Mouse (Mus musculus) megakaryocyte, embryonic 14.5 days (primary cell): ENCODE measurements at regions not wholly inside any gene's neighbourhood (a gene's known extent, or its start where the extent isn't known, plus 50 kb on each side); places are given as distances from the start of the nearest gene placed in this dataset.

Experiments
- H3K27me3 ChIP-seq: replicated peaks from 2 replicates; pipeline ENCODE3; 2012; ENCODE audit warnings: inconsistent platforms
- H3K36me3 ChIP-seq: replicated peaks from 2 replicates; pipeline ENCODE3; 2012; ENCODE audit warnings: low read length, inconsistent platforms, mixed read lengths
- H3K4me1 ChIP-seq: 2 replicates; pipeline ENCODE4 v1.6.1; 2012; ENCODE audit warnings: inconsistent platforms
- H3K4me3 ChIP-seq: replicated peaks from 2 replicates; pipeline ENCODE3; 2012; ENCODE audit warnings: moderate library complexity, mild to moderate bottlenecking, inconsistent platforms
- H3K9me3 ChIP-seq: 2 replicates; pipeline ENCODE4 v1.6.1; 2012; ENCODE audit warnings: inconsistent platforms
- FLI1 ChIP-seq: IDR thresholded peaks from 2 replicates; pipeline ENCODE4 v1.6.1; 2012; ENCODE audit warnings: low read length, inconsistent platforms, mixed read lengths
- GATA1 ChIP-seq: IDR thresholded peaks from 3 replicates; pipeline ENCODE4 v1.6.1; 2012; ENCODE audit warnings: mixed read lengths, low read length, inconsistent platforms, borderline replicate concordance

DNA sequence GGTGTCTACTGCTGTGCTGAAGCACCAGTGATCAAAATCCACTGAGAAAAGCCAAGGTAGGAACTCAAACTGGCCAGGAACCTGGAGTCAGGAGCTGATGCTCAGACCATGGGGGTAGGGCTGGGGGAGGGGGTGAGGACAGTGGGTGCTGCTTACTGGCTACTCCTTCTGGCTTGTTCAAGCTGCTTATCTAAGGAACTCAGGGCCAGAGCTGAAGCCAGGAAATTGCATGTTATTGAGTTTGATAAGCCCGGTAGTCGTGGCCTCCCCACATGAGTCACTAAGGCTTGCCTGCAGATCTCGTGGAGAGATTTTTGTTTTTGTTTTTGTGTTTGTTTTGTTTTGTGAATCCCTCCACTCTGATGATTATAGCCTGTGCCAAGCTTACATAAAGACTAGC is 65.9 kb downstream of the Tmem215 start:
- peaks cover 3% of the 10 kb centered on the region; the same call in 1 of the 2 replicates for H3K9me3 ChIP-seq

DNA sequence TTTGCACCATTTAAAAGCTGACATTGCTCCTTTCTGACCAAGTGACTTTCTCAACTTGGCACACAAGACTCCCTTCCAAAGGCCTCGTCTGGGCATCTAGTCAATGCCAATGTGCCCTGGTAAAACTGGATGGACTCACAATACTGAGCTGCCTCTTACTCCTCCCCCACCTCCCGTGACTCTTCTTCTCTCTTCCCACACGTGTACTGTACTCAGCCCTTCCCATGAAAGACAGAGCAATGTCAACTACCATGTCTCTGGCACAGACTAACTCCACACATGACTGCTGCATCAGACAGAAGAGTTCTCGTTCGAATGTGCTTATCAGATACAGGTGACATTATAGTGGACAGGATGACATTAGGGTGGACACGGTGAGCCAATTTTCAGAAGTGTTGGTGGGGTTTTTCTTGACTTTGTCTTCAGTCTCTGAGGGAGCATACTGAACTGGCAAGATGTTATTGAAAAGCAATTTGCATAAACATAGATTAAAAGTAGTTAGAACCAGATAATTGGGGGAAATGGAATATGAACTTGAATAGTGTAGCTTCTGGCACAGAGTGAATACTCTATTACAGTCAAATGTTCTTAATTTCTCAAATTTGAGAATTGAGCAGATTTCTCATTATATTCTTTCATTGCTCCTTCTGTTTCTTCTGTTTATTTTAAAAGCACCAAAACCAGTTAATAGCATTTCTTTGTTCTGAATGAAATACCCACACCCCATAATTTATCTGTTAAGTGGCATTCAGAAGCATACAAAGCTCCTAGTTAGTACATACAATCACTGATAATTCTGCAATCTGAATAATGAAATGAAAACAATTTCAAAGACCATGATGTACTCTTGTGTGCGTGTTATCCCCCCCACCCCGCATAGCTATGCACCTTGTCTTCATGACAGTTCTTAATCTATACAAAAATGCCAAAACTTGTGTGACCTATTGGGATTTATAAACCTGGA is 71.4 kb downstream of the Tmem215 start:
- Histone ChIP-seq H3K4me3 (peak overlapping the region; percentile 28), H3K4me1 (no peaks in the 10 kb centered on the region), H3K9me3 (peaks cover 20% of the 10 kb centered on the region), H3K27me3 (no peaks in the 10 kb centered on the region), H3K36me3 (no peaks in the 10 kb centered on the region)
- TF ChIP-seq FLI1 (no peak), GATA1 (no peak)

More for the DNA sequence above, 65.9 kb downstream of the Tmem215 start:
- Histone ChIP-seq H3K4me3 (no peak overlapping the region), H3K36me3 (no peaks in the 10 kb centered on the region), H3K27me3 (no peaks in the 10 kb centered on the region), H3K4me1 (no peaks in the 10 kb centered on the region)
- no peak for TF ChIP-seq FLI1
- TF ChIP-seq GATA1: no peak

GRCm38 (mm10) chr4:40544056-40544455 is 72.1 kb downstream of the Tmem215 start:
- TF ChIP-seq GATA1: no peak
- Histone ChIP-seq H3K36me3 (no peaks in the 10 kb centered on the region), H3K9me3 (peaks cover 21% of the 10 kb centered on the region)

GRCm38 (mm10) chr4:40544806-40545205 is 72.8 kb downstream of the Tmem215 start:
- H3K36me3 ChIP-seq: no peaks in the 10 kb centered on the region

More at GRCm38 (mm10) chr4:40544056-40544455, 72.1 kb downstream of the Tmem215 start:
- no peaks in the 10 kb centered on the region for H3K27me3 ChIP-seq
- H3K4me1 ChIP-seq: no peaks in the 10 kb centered on the region
- H3K4me3 ChIP-seq: no peak overlapping the region

DNA sequence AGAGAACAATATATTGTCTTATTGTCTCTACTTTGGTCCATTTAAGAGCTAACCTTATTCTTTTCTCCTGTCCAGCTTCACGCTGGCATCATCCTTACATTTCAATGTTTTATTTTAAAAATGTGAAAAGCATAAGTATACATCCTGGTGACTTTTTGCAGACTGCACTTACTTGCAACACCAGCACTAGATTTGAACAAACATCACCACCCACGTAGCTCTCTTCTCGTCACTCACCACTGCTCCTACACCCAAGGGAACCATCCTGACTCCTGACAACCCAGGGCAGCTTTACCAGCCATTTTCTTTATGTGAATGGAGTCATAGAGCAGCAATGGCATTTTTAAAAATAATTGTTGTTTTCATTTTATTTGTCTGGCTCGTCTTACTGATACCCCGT is 73.7 kb downstream of the Tmem215 start:
- Histone ChIP-seq H3K36me3 (no peaks in the 10 kb centered on the region), H3K4me1 (no peaks in the 10 kb centered on the region), H3K9me3 (peaks cover 21% of the 10 kb centered on the region), H3K27me3 (no peaks in the 10 kb centered on the region), H3K4me3 (no peak overlapping the region)
- no peak for TF ChIP-seq GATA1
- TF ChIP-seq FLI1: no peak

More at GRCm38 (mm10) chr4:40544806-40545205, 72.8 kb downstream of the Tmem215 start:
- TF ChIP-seq GATA1 (no peak), FLI1 (no peak)
- H3K9me3 ChIP-seq: peaks cover 21% of the 10 kb centered on the region
- no peak overlapping the region for H3K4me3 ChIP-seq
- no peaks in the 10 kb centered on the region for H3K27me3 ChIP-seq
- H3K4me1 ChIP-seq: no peaks in the 10 kb centered on the region

GRCm38 (mm10) chr4:40559824-40560223 is 87.8 kb downstream of the Tmem215 start:
- no peaks in the 10 kb centered on the region for H3K27me3 ChIP-seq
- TF ChIP-seq FLI1: no peak
- no peak overlapping the region for H3K4me3 ChIP-seq
- H3K36me3 ChIP-seq: no peaks in the 10 kb centered on the region
- no peaks in the 10 kb centered on the region for H3K9me3 ChIP-seq
- H3K4me1 ChIP-seq: no peaks in the 10 kb centered on the region

GRCm38 (mm10) chr4:40573300-40573699 is 101.3 kb downstream of the Tmem215 start:
- no peaks in the 10 kb centered on the region for H3K27me3 ChIP-seq
- no peak overlapping the region for H3K4me3 ChIP-seq
- H3K4me1 ChIP-seq: no peaks in the 10 kb centered on the region
- peaks cover 7% of the 10 kb centered on the region; the same call in 1 of the 2 replicates for H3K9me3 ChIP-seq
- H3K36me3 ChIP-seq: no peaks in the 10 kb centered on the region
- TF ChIP-seq FLI1 (no peak), GATA1 (no peak)

GRCm38 (mm10) chr4:40575951-40576350 is 104.0 kb downstream of the Tmem215 start:
- no peaks in the 10 kb centered on the region for H3K27me3 ChIP-seq
- no peaks in the 10 kb centered on the region for H3K36me3 ChIP-seq
- H3K9me3 ChIP-seq: peaks cover 7% of the 10 kb centered on the region; the same call in 1 of the 2 replicates
- TF ChIP-seq GATA1 (no peak), FLI1 (no peak)
- H3K4me3 ChIP-seq: no peak overlapping the region
- H3K4me1 ChIP-seq: no peaks in the 10 kb centered on the region

- H3K4me3 ChIP-seq: no peak overlapping the region
- no peaks in the 10 kb centered on the region for H3K27me3 ChIP-seq
These were observed 112.5 kb downstream of the Tmem215 start for GRCm38 (mm10) chr4:40584436-40584835.

DNA sequence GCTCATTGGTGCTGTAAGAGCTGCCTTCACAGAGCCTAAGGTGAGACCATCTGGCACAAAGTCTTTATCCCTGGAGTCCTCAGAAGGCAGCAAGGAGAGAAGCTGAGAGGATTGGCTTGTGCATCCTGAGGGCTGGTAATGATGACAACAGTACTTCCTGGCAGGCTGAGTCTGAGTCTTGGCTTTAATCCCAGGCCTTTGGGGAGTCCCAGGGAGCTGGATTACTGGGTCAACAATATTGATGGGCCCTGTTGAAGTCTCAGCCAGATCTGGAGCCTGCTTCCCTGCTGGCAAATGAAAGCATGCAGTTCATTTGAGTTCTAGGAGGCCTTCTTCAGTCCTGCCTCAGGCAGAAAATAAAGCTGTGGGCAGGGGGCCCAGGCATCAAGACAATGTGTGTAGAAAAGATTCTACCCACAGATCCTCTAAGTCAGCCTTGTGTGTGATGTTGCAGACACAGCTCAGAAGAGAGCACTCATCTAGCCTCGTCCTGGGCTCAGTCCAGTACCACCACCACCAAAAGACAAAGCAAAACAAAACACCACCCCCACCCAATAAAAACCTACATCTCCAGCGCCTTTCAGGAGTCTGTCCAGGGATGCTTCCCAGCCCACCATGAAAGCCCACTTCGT is 113.1 kb downstream of the Tmem215 start:
- TF ChIP-seq GATA1 (no peak), FLI1 (no peak)
- no peaks in the 10 kb centered on the region for H3K27me3 ChIP-seq
- H3K9me3 ChIP-seq: no peaks in the 10 kb centered on the region
- no peaks in the 10 kb centered on the region for H3K4me1 ChIP-seq
- H3K36me3 ChIP-seq: no peaks in the 10 kb centered on the region
- H3K4me3 ChIP-seq: no peak overlapping the region

More at GRCm38 (mm10) chr4:40584436-40584835, 112.5 kb downstream of the Tmem215 start:
- TF ChIP-seq GATA1 (no peak), FLI1 (no peak)
- H3K4me1 ChIP-seq: no peaks in the 10 kb centered on the region
- H3K36me3 ChIP-seq: no peaks in the 10 kb centered on the region
- no peaks in the 10 kb centered on the region for H3K9me3 ChIP-seq
